Mouse (Mus musculus): ENCODE data around the gene Fbn1. TPM values are rescaled to one million over a fixed set of nuclear protein-coding genes. Genes with fewer than 3 reads are reported as not detected.

Fbn1 gene
- total and polyA plus RNA-seq, 3 experiments, result 15.0 to 43.9 (median 28.8) TPM

- Histone ChIP-seq H3K4me3 (no peak overlapping the region), H3K27me3 (ENCODE audit: control insufficient read depth, insufficient read depth, low read length) (no peaks in the 10 kb centered on the region), H3K36me3 (ENCODE audit: control insufficient read depth, insufficient read depth, low read length) (peaks cover 13% of the 10 kb centered on the region), H3K27ac (peak overlapping the region; percentile 71), H3K4me1 (ENCODE audit: control insufficient read depth, insufficient read depth, low read length) (peaks cover 19% of the 10 kb centered on the region), H3K9ac (ENCODE audit: low read depth, low read length) (no peak overlapping the region), H3K79me2 (replicated peaks; ENCODE audit: control insufficient read depth, insufficient read depth, low read length) (0 out of 2 replicates have a peak, but pooled peaks cover 4% of the 10 kb centered on the region)
- TF ChIP-seq EP300 (IDR thresholded peaks at IDR 0.05; ENCODE audit: insufficient read depth, low read depth, low read length), result peak; percentile 72; the same call in 1 of the 2 replicates
- no peak for TF ChIP-seq CTCF (IDR thresholded peaks at IDR 0.05)
- 36% methylated on average over 9 of the region's 9 CpGs for WGBS
- peak; percentile 51 to 67 for DNase-seq
- intact Hi-C loops (cut with DNase I), result loop anchor here (5.0 kb wide), 1 partner anchor 38 kb away; no protein-coding TSS in a partner anchor
These were observed 22.9 kb downstream of the Fbn1 start for GRCm38 (mm10) chr2:125484910-125485309.

GRCm38 (mm10) chr2:125484164-125484563, 23.6 kb downstream of the Fbn1 start:
- peaks cover 20% of the 10 kb centered on the region for H3K4me1 ChIP-seq (ENCODE audit: control insufficient read depth, insufficient read depth, low read length)
- no peak for TF ChIP-seq POLR2A (IDR thresholded peaks at IDR 0.05; ENCODE audit: insufficient read depth, low read depth, low read length)
- TF ChIP-seq EP300 (IDR thresholded peaks at IDR 0.05; ENCODE audit: insufficient read depth, low read depth, low read length), result no peak
- no peak for TF ChIP-seq CTCF (IDR thresholded peaks at IDR 0.05)
- intact Hi-C loops (cut with DNase I), result loop anchor here (5.0 kb wide), 1 partner anchor 37 kb away; no protein-coding TSS in a partner anchor
- peak; percentile 34 to 61 for DNase-seq
- peak overlapping the region; percentile 71 for H3K27ac ChIP-seq
- H3K79me2 ChIP-seq (replicated peaks; ENCODE audit: control insufficient read depth, insufficient read depth, low read length), result 0 out of 2 replicates have a peak, but pooled peaks cover 4% of the 10 kb centered on the region
- no peaks in the 10 kb centered on the region for H3K27me3 ChIP-seq (ENCODE audit: control insufficient read depth, insufficient read depth, low read length)
- H3K4me3 ChIP-seq, result no peak overlapping the region
- H3K36me3 ChIP-seq (ENCODE audit: control insufficient read depth, insufficient read depth, low read length), result peaks cover 13% of the 10 kb centered on the region
- no peak overlapping the region for H3K9ac ChIP-seq (ENCODE audit: low read depth, low read length)

GRCm38 (mm10) chr2:125481531-125482317, 26.1 kb downstream of the Fbn1 start:
- no peak overlapping the region for H3K4me3 ChIP-seq
- H3K36me3 ChIP-seq (ENCODE audit: control insufficient read depth, insufficient read depth, low read length), result peaks cover 21% of the 10 kb centered on the region
- 72% methylated on average over 9 of the region's 9 CpGs for WGBS
- peak overlapping the region; percentile 11 for H3K27ac ChIP-seq
- H3K79me2 ChIP-seq (replicated peaks; ENCODE audit: control insufficient read depth, insufficient read depth, low read length), result 0 out of 2 replicates have a peak, but pooled peaks cover 2% of the 10 kb centered on the region
- H3K27me3 ChIP-seq (ENCODE audit: control insufficient read depth, insufficient read depth, low read length), result no peaks in the 10 kb centered on the region
- intact Hi-C loops (cut with DNase I), result loop anchor here (5.0 kb wide), 1 partner anchor 34 kb away; no protein-coding TSS in a partner anchor
- H3K4me1 ChIP-seq (ENCODE audit: control insufficient read depth, insufficient read depth, low read length), result peaks cover 22% of the 10 kb centered on the region
- peak in 1 of 2 experiments; percentile 15 for DNase-seq
- TF ChIP-seq EP300 (IDR thresholded peaks at IDR 0.05; ENCODE audit: insufficient read depth, low read depth, low read length), result no peak
- no peak for TF ChIP-seq CTCF (IDR thresholded peaks at IDR 0.05)
- TF ChIP-seq POLR2A (IDR thresholded peaks at IDR 0.05; ENCODE audit: insufficient read depth, low read depth, low read length), result no peak
- no peak overlapping the region for H3K9ac ChIP-seq (ENCODE audit: low read depth, low read length)

GRCm38 (mm10) chr2:125481116-125481515, 26.7 kb downstream of the Fbn1 start:
- TF ChIP-seq EP300 (IDR thresholded peaks at IDR 0.05; ENCODE audit: insufficient read depth, low read depth, low read length), result no peak
- no peak for TF ChIP-seq POLR2A (IDR thresholded peaks at IDR 0.05; ENCODE audit: insufficient read depth, low read depth, low read length)

GRCm38 (mm10) chr2:125480057-125480456, 27.7 kb downstream of the Fbn1 start:
- Histone ChIP-seq H3K79me2 (replicated peaks; ENCODE audit: control insufficient read depth, insufficient read depth, low read length) (0 out of 2 replicates have a peak, but pooled peaks cover 1% of the 10 kb centered on the region), H3K27me3 (ENCODE audit: control insufficient read depth, insufficient read depth, low read length) (no peaks in the 10 kb centered on the region), H3K36me3 (ENCODE audit: control insufficient read depth, insufficient read depth, low read length) (peaks cover 20% of the 10 kb centered on the region), H3K27ac (no peak overlapping the region), H3K4me1 (ENCODE audit: control insufficient read depth, insufficient read depth, low read length) (peaks cover 29% of the 10 kb centered on the region), H3K4me3 (no peak overlapping the region), H3K9ac (ENCODE audit: low read depth, low read length) (no peak overlapping the region)
- peak in 1 of 2 experiments; percentile 17 for DNase-seq
- intact Hi-C loops (cut with DNase I), result loop anchor here (5.0 kb wide), 1 partner anchor 33 kb away; no protein-coding TSS in a partner anchor
- WGBS, result 58% methylated on average over 5 of the region's 5 CpGs
- TF ChIP-seq POLR2A (IDR thresholded peaks at IDR 0.05; ENCODE audit: insufficient read depth, low read depth, low read length) (no peak), EP300 (IDR thresholded peaks at IDR 0.05; ENCODE audit: insufficient read depth, low read depth, low read length) (no peak), CTCF (IDR thresholded peaks at IDR 0.05) (no peak)

More at GRCm38 (mm10) chr2:125481116-125481515, 26.7 kb downstream of the Fbn1 start:
- Histone ChIP-seq H3K36me3 (ENCODE audit: control insufficient read depth, insufficient read depth, low read length) (peaks cover 21% of the 10 kb centered on the region), H3K4me1 (ENCODE audit: control insufficient read depth, insufficient read depth, low read length) (peaks cover 25% of the 10 kb centered on the region), H3K79me2 (replicated peaks; ENCODE audit: control insufficient read depth, insufficient read depth, low read length) (0 out of 2 replicates have a peak, but pooled peaks cover 1% of the 10 kb centered on the region), H3K9ac (ENCODE audit: low read depth, low read length) (no peak overlapping the region), H3K27me3 (ENCODE audit: control insufficient read depth, insufficient read depth, low read length) (no peaks in the 10 kb centered on the region), H3K4me3 (no peak overlapping the region), H3K27ac (no peak overlapping the region)
- DNase-seq, result peak in 1 of 2 experiments; percentile 11
- 52% methylated on average over 4 of the region's 4 CpGs for WGBS
- intact Hi-C loops (cut with DNase I), result loop anchor here (5.0 kb wide), 1 partner anchor 34 kb away; no protein-coding TSS in a partner anchor

Measured in heart, adult 2 months (tissue).